Comparison of ENCODE assay signal across 9 mouse cellular contexts in the genomic region with DNA sequence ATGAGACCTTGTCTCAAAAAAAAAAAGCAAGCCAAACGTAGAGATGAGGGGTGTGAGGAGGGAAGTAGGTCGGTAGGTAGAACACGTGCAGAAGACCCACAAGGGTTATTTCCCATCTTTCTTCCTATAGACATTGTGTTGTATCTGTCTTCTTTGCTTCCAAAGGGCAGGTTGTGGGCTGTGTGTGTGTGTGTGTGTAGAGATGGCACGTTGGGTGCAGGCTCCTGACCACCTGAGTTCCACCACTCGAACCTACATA. TPM values are rescaled to one million over a fixed set of nuclear protein-coding genes. Genes with fewer than 3 reads are reported as not detected.
A peak's percentile ranks its signal among the peaks of the same experiment; 100 is the strongest.
DNase-seq lines count a peak whose midpoint lies in the region; ATAC-seq and TF ChIP-seq lines count a peak whose summit lies in the region.
"Had no signal": no experiment of that assay in that cellular context is flagged by ENCODE, and none has a peak within 500 bp of the region (broad histone marks: within the 10 kb centered on the region; RNA-seq: fewer than 3 reads in every experiment).

No protein-coding gene starts in this region.

- peak overlapping the region; percentile 91 for H3K4me2 ChIP-seq in heart, embryonic 11.5 days
- peak overlapping the region; percentile 85; the same call in 1 of the 2 replicates for H3K4me2 ChIP-seq in lung, postnatal 0 days (replicated peaks; ENCODE audit: low read depth, low read length)
- H3K4me2 ChIP-seq in limb, embryonic 13.5 days (replicated peaks) = peak overlapping the region; percentile 69
- H3K4me2 ChIP-seq in stomach, embryonic 14.5 days (replicated peaks; ENCODE audit: low read depth, low read length) = peak overlapping the region; percentile 40; the same call in 1 of the 2 replicates

- no peaks in the 10 kb centered on the region for H3K9me3 ChIP-seq in heart, embryonic 11.5 days (replicated peaks; ENCODE audit: control insufficient read depth, low read length)
- H3K9me3 ChIP-seq in lung, postnatal 0 days (ENCODE audit: low read length) = no peaks in the 10 kb centered on the region
- H3K9me3 ChIP-seq in limb, embryonic 13.5 days = no peaks in the 10 kb centered on the region
- no peaks in the 10 kb centered on the region for H3K9me3 ChIP-seq in stomach, embryonic 14.5 days (ENCODE audit: control insufficient read depth, low read depth, low read length)

- TF ChIP-seq CTCF in lung, postnatal 0 days (IDR thresholded peaks at IDR 0.05) = no peak
- TF ChIP-seq CTCF in left cerebral cortex, adult 2 months (IDR thresholded peaks at IDR 0.05) = no peak

- TF ChIP-seq EP300 in lung, postnatal 0 days (IDR thresholded peaks at IDR 0.05) = no peak

- H3K27ac ChIP-seq in heart, embryonic 11.5 days (ENCODE audit: low read depth, low read length) = no peak overlapping the region
- H3K27ac ChIP-seq in lung, postnatal 0 days (ENCODE audit: low read length) = no peak overlapping the region; the same call in 1 of the 2 replicates
- H3K27ac ChIP-seq in limb, embryonic 13.5 days = no peak overlapping the region
- H3K27ac ChIP-seq in stomach, embryonic 14.5 days (ENCODE audit: low read length) = no peak overlapping the region
- no peak overlapping the region for H3K27ac ChIP-seq in left cerebral cortex, adult 2 months

- DNase-seq in heart, adult 8-10 months (ENCODE audit: low spot score) = no peak
- no peak for DNase-seq in lung, postnatal 0 days (ENCODE audit: low spot score)
- DNase-seq in lung, postnatal 10 days = no peak
- DNase-seq in cerebellum, postnatal 36 days = no peak
- no peak for DNase-seq in left cerebral cortex, adult 2 months (ENCODE audit: extremely low spot score in 1 of 2, low spot score in 2 of 2)

- WGBS in heart, embryonic 11.5 days (ENCODE audit: insufficient replicate concordance) = 75% methylated on average over 5 of the region's 5 CpGs
- 56% methylated on average over 5 of the region's 5 CpGs for WGBS in lung, postnatal 0 days
- WGBS in limb, embryonic 13.5 days = 79% methylated on average over 5 of the region's 5 CpGs
- 73% methylated on average over 5 of the region's 5 CpGs for WGBS in stomach, embryonic 14.5 days

- ATAC-seq in heart, embryonic 11.5 days (replicated peaks; ENCODE audit: insufficient number of reproducible peaks, low FRiP score, low TSS enrichment) = no peak
- no peak for ATAC-seq in lung, postnatal 0 days
- no peak for ATAC-seq in limb, embryonic 13.5 days (ENCODE audit: low FRiP score, low read depth)
- ATAC-seq in stomach, embryonic 14.5 days (ENCODE audit: insufficient number of reproducible peaks, insufficient read depth, low FRiP score, low read depth) = no peak

- H3K27me3 ChIP-seq in heart, embryonic 11.5 days (ENCODE audit: control insufficient read depth, insufficient read depth, low read length) = no peaks in the 10 kb centered on the region
- H3K27me3 ChIP-seq in lung, postnatal 0 days (replicated peaks; ENCODE audit: insufficient read depth, low read length) = no peaks in the 10 kb centered on the region
- H3K27me3 ChIP-seq in limb, embryonic 13.5 days = no peaks in the 10 kb centered on the region
- H3K27me3 ChIP-seq in stomach, embryonic 14.5 days (ENCODE audit: control insufficient read depth, insufficient read depth, low read length) = no peaks in the 10 kb centered on the region

- intact Hi-C loops in left cerebral cortex, adult 2 months (cut with DNase I) = loop anchor here (5.0 kb wide), 1 partner anchor 390 kb away; a partner anchor contains a TSS

- H3K9ac ChIP-seq in heart, embryonic 11.5 days (ENCODE audit: low read depth, low read length) = peak overlapping the region; percentile 98; the same call in 1 of the 2 replicates
- H3K9ac ChIP-seq in lung, postnatal 0 days (replicated peaks; ENCODE audit: low read depth) = no peak overlapping the region; the same call in 1 of the 2 replicates
- H3K9ac ChIP-seq in limb, embryonic 13.5 days = 0 out of 2 replicates have a peak overlapping the region, but pooled peaks have one; percentile 93
- H3K9ac ChIP-seq in stomach, embryonic 14.5 days (replicated peaks; ENCODE audit: low read depth, low read length) = no peak overlapping the region

- H3K4me1 ChIP-seq in heart, embryonic 11.5 days (ENCODE audit: control insufficient read depth, insufficient read depth, low read length) = peaks cover 17% of the 10 kb centered on the region
- peaks cover 11% of the 10 kb centered on the region; the same call in 1 of the 2 replicates for H3K4me1 ChIP-seq in lung, postnatal 0 days (ENCODE audit: insufficient read depth, low read depth, low read length)
- H3K4me1 ChIP-seq in limb, embryonic 13.5 days = peaks cover 14% of the 10 kb centered on the region
- H3K4me1 ChIP-seq in stomach, embryonic 14.5 days (ENCODE audit: control insufficient read depth, insufficient read depth, low read length) = peaks cover 8% of the 10 kb centered on the region; the same call in 1 of the 2 replicates

- no peak overlapping the region for H3K4me3 ChIP-seq in heart, embryonic 11.5 days (ENCODE audit: low read depth, low read length)
- H3K4me3 ChIP-seq in lung, postnatal 0 days (ENCODE audit: low read depth, low read length) = no peak overlapping the region
- H3K4me3 ChIP-seq in limb, embryonic 13.5 days = 0 out of 2 replicates have a peak overlapping the region, but pooled peaks have one; percentile 77
- 0 out of 2 replicates have a peak overlapping the region, but pooled peaks have one; percentile 60 for H3K4me3 ChIP-seq in stomach, embryonic 14.5 days (ENCODE audit: low read depth, low read length)
- H3K4me3 ChIP-seq in left cerebral cortex, adult 2 months = no peak overlapping the region

- H3K36me3 ChIP-seq in heart, embryonic 11.5 days (ENCODE audit: control insufficient read depth, insufficient read depth, low read length) = no peaks in the 10 kb centered on the region
- no peaks in the 10 kb centered on the region for H3K36me3 ChIP-seq in lung, postnatal 0 days (ENCODE audit: insufficient read depth, low read length)
- 0 out of 2 replicates have a peak, but pooled peaks cover 3% of the 10 kb centered on the region for H3K36me3 ChIP-seq in limb, embryonic 13.5 days
- no peaks in the 10 kb centered on the region for H3K36me3 ChIP-seq in stomach, embryonic 14.5 days (ENCODE audit: control insufficient read depth, insufficient read depth, low read length)

RNA-seq across cellular contexts. Expression of a gene that starts 0.9 kb away (rescaled TPM):
- 28.1 and 28.3 TPM in 2 replicates for polyA plus RNA-seq in heart, embryonic 11.5 days (2014; fragmentation: Nextera tagmentation; extraction: Ambion mirVana)
- 10 to 100 TPM in 1 of 4 experiments, 1 to 10 TPM in 3; 8.6 to 11.5 (median 9.1) TPM for total RNA-seq in heart, adult 8-10 months (2022)
- 17.0 and 23.6 TPM in 2 replicates for polyA plus RNA-seq in lung, postnatal 0 days (2015; fragmentation: Nextera tagmentation; extraction: Ambion mirVana)
- polyA plus RNA-seq in limb, embryonic 13.5 days (2015; fragmentation: Nextera tagmentation; extraction: Ambion mirVana) = 42.1 and 45.3 TPM in 2 replicates
- 34.2 and 37.4 TPM in 2 replicates for polyA plus RNA-seq in stomach, embryonic 14.5 days (2014; fragmentation: Nextera tagmentation; extraction: Ambion mirVana)
- 10 to 100 TPM; 22.1 to 26.1 TPM for total RNA-seq in left cerebral cortex, adult 2 months (2021)

RNA-seq across cellular contexts. Expression of a gene that starts 11.9 kb away (rescaled TPM):
- 35.7 and 37.3 TPM in 2 replicates for polyA plus RNA-seq in heart, embryonic 11.5 days (2014; fragmentation: Nextera tagmentation; extraction: Ambion mirVana)
- total RNA-seq in heart, adult 8-10 months (2022) = 10 to 100 TPM; 29.4 to 35.8 (median 33.0) TPM
- polyA plus RNA-seq in lung, postnatal 0 days (2015; fragmentation: Nextera tagmentation; extraction: Ambion mirVana) = 32.1 and 39.7 TPM in 2 replicates
- 50.6 and 55.6 TPM in 2 replicates for polyA plus RNA-seq in limb, embryonic 13.5 days (2015; fragmentation: Nextera tagmentation; extraction: Ambion mirVana)
- polyA plus RNA-seq in stomach, embryonic 14.5 days (2014; fragmentation: Nextera tagmentation; extraction: Ambion mirVana) = 34.8 and 36.2 TPM in 2 replicates
- total RNA-seq in left cerebral cortex, adult 2 months (2021) = 10 to 100 TPM; 22.1 to 24.4 TPM

RNA-seq across cellular contexts. Expression of a gene that starts 40.9 kb away (rescaled TPM):
- polyA plus RNA-seq in heart, embryonic 11.5 days (2014; fragmentation: Nextera tagmentation; extraction: Ambion mirVana) = 0.57 and 1.8 TPM in 2 replicates
- total RNA-seq in heart, adult 8-10 months (2022) = 1 to 10 TPM in 2 of 4 experiments, under 1 TPM in 1, not detected in 1; 0.59 to 2.6 (median 1.7) TPM
- polyA plus RNA-seq in lung, postnatal 0 days (2015; fragmentation: Nextera tagmentation; extraction: Ambion mirVana) = 2.3 and 3.1 TPM in 2 replicates
- polyA plus RNA-seq in limb, embryonic 13.5 days (2015; fragmentation: Nextera tagmentation; extraction: Ambion mirVana) = 1.7 and 1.9 TPM in 2 replicates
- polyA plus RNA-seq in stomach, embryonic 14.5 days (2014; fragmentation: Nextera tagmentation; extraction: Ambion mirVana) = 2.2 and 2.6 TPM in 2 replicates
- 1 to 10 TPM; 1.6 to 2.6 TPM for total RNA-seq in left cerebral cortex, adult 2 months (2021)
- total RNA-seq: gastrocnemius, postnatal 36 days had no signal

RNA-seq across cellular contexts. Expression of a gene that starts 50.2 kb away (rescaled TPM):
- 72.5 and 77.9 TPM in 2 replicates for polyA plus RNA-seq in heart, embryonic 11.5 days (2014; fragmentation: Nextera tagmentation; extraction: Ambion mirVana)
- 10 to 100 TPM; 23.8 to 27.1 (median 26.5) TPM for total RNA-seq in heart, adult 8-10 months (2022)
- 55.3 and 60.4 TPM in 2 replicates for polyA plus RNA-seq in lung, postnatal 0 days (2015; fragmentation: Nextera tagmentation; extraction: Ambion mirVana)
- 126 and 127 TPM in 2 replicates for polyA plus RNA-seq in limb, embryonic 13.5 days (2015; fragmentation: Nextera tagmentation; extraction: Ambion mirVana)
- 114 TPM in 2 replicates for polyA plus RNA-seq in stomach, embryonic 14.5 days (2014; fragmentation: Nextera tagmentation; extraction: Ambion mirVana)
- total RNA-seq in left cerebral cortex, adult 2 months (2021) = 10 to 100 TPM; 41.4 to 44.3 TPM

Comparison
In these comparisons a context has a peak if more than half of its experiments do, and no peak if none do; other contexts are left out.
1. H3K4me2 ChIP-seq: peak in every context shown above with its lines; median percentile 91 in heart, embryonic 11.5 days; 85 in lung, postnatal 0 days; 69 in limb, embryonic 13.5 days; 40 in stomach, embryonic 14.5 days.
2. H3K4me3 ChIP-seq: peak in limb, embryonic 13.5 days (single experiment) and stomach, embryonic 14.5 days (single experiment); none in heart, embryonic 11.5 days (single experiment), lung, postnatal 0 days (single experiment) and left cerebral cortex, adult 2 months (single experiment).
3. H3K9ac ChIP-seq: peak in heart, embryonic 11.5 days (single experiment) and limb, embryonic 13.5 days (single experiment); none in lung, postnatal 0 days (single experiment) and stomach, embryonic 14.5 days (single experiment).